Mouse (Mus musculus) myocyte (in vitro differentiated cells): ENCODE results near the gene Plcb1. TPM values are rescaled to one million over a fixed set of nuclear protein-coding genes. Genes with fewer than 3 reads are reported as not detected.

Source experiments
- H3K27me3 ChIP-seq: one replicate; pipeline ENCODE4 v1.6.1; 2011; ENCODE audit not compliant: control insufficient read depth, insufficient read depth, insufficient read length
- H3K36me3 ChIP-seq: one replicate; pipeline ENCODE4 v1.6.1; 2011; ENCODE audit not compliant: control insufficient read depth, insufficient read depth
- H3K4me2 ChIP-seq: one replicate; pipeline ENCODE4 v1.6.1; 2011; ENCODE audit warnings: low read depth, control low read depth
- H3K4me3 ChIP-seq: one replicate; pipeline ENCODE4 v1.5.1; 2011; ENCODE audit warnings: mild to moderate bottlenecking, control low read depth, moderate library complexity
- H3K79me2 ChIP-seq: one replicate; pipeline ENCODE4 v1.6.1; 2011; ENCODE audit not compliant: control insufficient read depth, insufficient read depth
- H3ac ChIP-seq: one replicate; pipeline ENCODE4 v1.6.1; 2011; ENCODE audit not compliant: control insufficient read depth, insufficient read length
- CEBPB ChIP-seq: IDR thresholded peaks from 2 replicates; pipeline ENCODE4 v1.6.1; 2011; ENCODE audit warnings: mild to moderate bottlenecking, moderate library complexity; ENCODE audit not compliant: poor library complexity, insufficient read depth, severe bottlenecking
- E2F4 ChIP-seq: IDR thresholded peaks from one replicate; pipeline ENCODE4 v1.6.1; 2011; ENCODE audit warnings: mild to moderate bottlenecking, control low read depth, moderate library complexity; ENCODE audit not compliant: insufficient read depth
- MAX ChIP-seq: IDR thresholded peaks from one replicate; pipeline ENCODE4 v1.6.1; 2011; ENCODE audit warnings: low read depth, mild to moderate bottlenecking, control low read depth
- MYOD1 ChIP-seq, 3 experiments: IDR thresholded peaks; one replicate each; pipeline ENCODE4 v1.6.1; 2011; ENCODE audit warnings: control low read depth in 2 of 3, low read depth in 2 of 3, mild to moderate bottlenecking in 2 of 3, moderate library complexity in 1 of 3; ENCODE audit not compliant: insufficient read length in 2 of 3, control insufficient read depth in 1 of 3
- MYOG ChIP-seq, 3 experiments: IDR thresholded peaks; one replicate each; pipeline ENCODE4 v1.6.1; 2011; ENCODE audit warnings: control low read depth in 2 of 3, low read depth in 2 of 3, mild to moderate bottlenecking in 2 of 3; ENCODE audit not compliant: insufficient read length in 2 of 3, control insufficient read depth in 1 of 3, insufficient read depth in 1 of 3
- POLR2A ChIP-seq: IDR thresholded peaks from one replicate; pipeline ENCODE4 v1.6.1; 2011; ENCODE audit warnings: low read depth, mild to moderate bottlenecking, control low read depth, moderate library complexity; ENCODE audit not compliant: insufficient read length
- POLR2AphosphoS2 ChIP-seq: IDR thresholded peaks from one replicate; pipeline ENCODE4 v1.6.1; 2011; ENCODE audit warnings: low read depth, control low read depth; ENCODE audit not compliant: insufficient read length
- REST ChIP-seq: IDR thresholded peaks from one replicate; pipeline ENCODE4 v1.6.1; 2011; ENCODE audit warnings: mild to moderate bottlenecking, control low read depth, moderate library complexity; ENCODE audit not compliant: insufficient read depth, insufficient read length
- SRF ChIP-seq: IDR thresholded peaks from one replicate; pipeline ENCODE4 v1.6.1; 2011; ENCODE audit warnings: low read depth; ENCODE audit not compliant: control insufficient read depth, insufficient read length
- TCF12 ChIP-seq: IDR thresholded peaks from one replicate; pipeline ENCODE4 v1.6.1; 2011; ENCODE audit warnings: mild to moderate bottlenecking, control low read depth; ENCODE audit not compliant: poor library complexity, insufficient read depth, severe bottlenecking
- TCF3 ChIP-seq: IDR thresholded peaks from one replicate; pipeline ENCODE4 v1.6.1; 2011; ENCODE audit warnings: low read depth, control low read depth; ENCODE audit not compliant: insufficient read length
- USF1 ChIP-seq: IDR thresholded peaks from one replicate; pipeline ENCODE4 v1.6.1; 2011; ENCODE audit warnings: low read depth, mild to moderate bottlenecking, control low read depth, moderate library complexity
- polyA plus RNA-seq: library from polyadenylated mRNA; unstranded; fragments of >200 nt; fragmentation: generic; extraction: Trizol; gene quantifications from one replicate; pipeline ENCODE4 v1.2.1, GENCODE M21; 2012; ENCODE audit warnings: missing spikeins

Gene Plcb1
- polyA plus RNA-seq, 1 experiment: 0.76 TPM

DNA sequence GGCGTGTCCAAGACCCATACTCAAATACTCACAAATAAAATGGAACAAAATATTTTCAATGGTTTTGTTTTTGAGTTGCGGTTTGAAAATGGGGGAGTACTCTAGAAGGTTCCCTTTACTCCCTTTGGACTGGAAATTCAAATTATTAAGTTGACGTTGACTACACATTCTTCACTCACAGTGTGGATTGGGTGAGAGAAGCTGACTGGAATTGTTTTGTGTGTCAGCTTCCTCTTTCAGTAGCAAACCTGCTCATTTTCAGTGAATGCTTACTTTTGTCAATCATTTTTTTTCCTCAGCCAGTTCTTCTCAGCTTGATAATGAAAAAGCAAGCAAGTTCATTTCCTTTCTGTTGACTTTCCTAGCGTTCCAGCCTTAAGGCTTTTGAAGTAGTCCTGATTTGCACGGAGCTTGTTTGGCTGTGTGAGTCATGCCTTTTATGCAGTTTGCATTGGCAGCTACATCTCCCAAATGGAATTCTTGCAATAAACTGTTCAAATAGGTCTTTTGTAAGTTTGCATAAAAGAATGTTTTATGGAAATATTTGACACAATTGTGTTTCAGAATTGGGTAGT is 306.8 kb downstream of the Plcb1 start:
- Histone ChIP-seq H3ac (no peak overlapping the region), H3K4me3 (no peak overlapping the region), H3K27me3 (no peaks in the 10 kb centered on the region), H3K4me2 (peak overlapping the region; percentile 43), H3K79me2 (no peaks in the 10 kb centered on the region), H3K36me3 (no peaks in the 10 kb centered on the region)
- TF ChIP-seq POLR2A: no peak
- no peak for TF ChIP-seq POLR2AphosphoS2
- no peak for TF ChIP-seq TCF12
- TF ChIP-seq E2F4: no peak
- TF ChIP-seq TCF3: no peak
- no peak for TF ChIP-seq MAX
- no peak for TF ChIP-seq REST
- TF ChIP-seq CEBPB: no peak

GRCm38 (mm10) chr2:135101292-135101691 is 315.4 kb downstream of the Plcb1 start:
- no peak for TF ChIP-seq POLR2A
- no peak for TF ChIP-seq CEBPB
- no peak for TF ChIP-seq USF1
- no peak for TF ChIP-seq MAX
- no peak for TF ChIP-seq TCF3
- no peak for TF ChIP-seq MYOD1 (IDR thresholded peaks at IDR 0.05; ENCODE audit: control insufficient read depth in 1 of 3, insufficient read length in 2 of 3, low read depth in 2 of 3)
- no peak for TF ChIP-seq E2F4
- TF ChIP-seq SRF: no peak
- no peak for TF ChIP-seq TCF12
- no peak for TF ChIP-seq REST
- no peak for TF ChIP-seq MYOG (IDR thresholded peaks at IDR 0.05; ENCODE audit: control insufficient read depth in 1 of 3, insufficient read depth in 1 of 3, insufficient read length in 2 of 3, low read depth in 2 of 3)
- TF ChIP-seq POLR2AphosphoS2: no peak

DNA sequence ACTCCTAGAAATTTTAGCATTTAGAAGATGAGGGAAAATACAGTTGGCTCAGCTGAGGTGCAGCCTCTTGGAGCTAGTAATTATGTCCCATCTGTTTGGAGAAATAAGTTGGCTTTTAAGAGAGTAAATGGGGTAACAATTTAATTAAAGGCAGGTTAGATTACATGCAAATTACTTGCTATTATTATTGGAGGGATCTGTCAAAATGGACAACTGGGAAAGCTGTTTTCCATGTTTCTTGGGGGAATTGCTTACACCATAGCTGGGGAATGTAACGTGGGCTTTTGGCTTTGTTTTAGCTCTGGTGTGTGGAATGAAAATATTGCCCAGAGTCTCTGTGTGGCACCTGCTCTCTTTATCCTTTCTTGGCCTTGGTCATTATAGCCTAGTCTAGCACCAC is 316.1 kb downstream of the Plcb1 start:
- no peaks in the 10 kb centered on the region for H3K79me2 ChIP-seq
- no peak overlapping the region for H3K4me3 ChIP-seq
- no peak overlapping the region for H3K4me2 ChIP-seq
- TF ChIP-seq TCF3 (no peak), POLR2AphosphoS2 (no peak), POLR2A (no peak), SRF (no peak), MAX (no peak), USF1 (no peak), TCF12 (no peak), REST (no peak), MYOD1 (IDR thresholded peaks at IDR 0.05; ENCODE audit: control insufficient read depth in 1 of 3, insufficient read length in 2 of 3, low read depth in 2 of 3) (no peak), MYOG (IDR thresholded peaks at IDR 0.05; ENCODE audit: control insufficient read depth in 1 of 3, insufficient read depth in 1 of 3, insufficient read length in 2 of 3, low read depth in 2 of 3) (no peak), CEBPB (no peak), E2F4 (no peak)
- no peaks in the 10 kb centered on the region for H3K36me3 ChIP-seq
- H3K27me3 ChIP-seq: no peaks in the 10 kb centered on the region
- no peak overlapping the region for H3ac ChIP-seq

More at GRCm38 (mm10) chr2:135101292-135101691, 315.4 kb downstream of the Plcb1 start:
- no peaks in the 10 kb centered on the region for H3K79me2 ChIP-seq
- H3ac ChIP-seq: no peak overlapping the region
- H3K4me3 ChIP-seq: no peak overlapping the region
- H3K27me3 ChIP-seq: no peaks in the 10 kb centered on the region
- H3K36me3 ChIP-seq: no peaks in the 10 kb centered on the region
- H3K4me2 ChIP-seq: no peak overlapping the region

DNA sequence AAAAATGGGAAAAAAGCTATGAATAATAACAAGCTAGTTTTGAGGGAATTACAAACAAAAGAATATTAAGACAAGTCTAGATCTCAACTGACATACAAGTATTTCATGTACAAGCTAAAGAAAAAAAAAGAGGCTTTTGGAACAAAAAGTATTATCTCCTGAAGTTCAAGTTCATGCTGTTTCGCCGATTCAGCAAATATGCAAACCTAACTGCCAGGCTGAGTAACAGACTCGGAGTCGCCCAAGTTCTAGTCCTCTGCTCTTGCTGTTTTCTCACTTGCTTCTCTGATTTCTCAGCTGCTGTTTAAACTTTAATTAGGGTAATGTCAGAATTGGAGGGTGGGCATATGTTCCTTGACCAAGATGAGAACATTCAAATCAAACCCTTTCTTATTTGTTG is 320.8 kb downstream of the Plcb1 start:
- no peaks in the 10 kb centered on the region for H3K27me3 ChIP-seq
- TF ChIP-seq SRF (no peak), REST (no peak), USF1 (no peak), MAX (no peak), MYOG (IDR thresholded peaks at IDR 0.05; ENCODE audit: control insufficient read depth in 1 of 3, insufficient read depth in 1 of 3, insufficient read length in 2 of 3, low read depth in 2 of 3) (no peak), TCF12 (no peak), MYOD1 (IDR thresholded peaks at IDR 0.05; ENCODE audit: control insufficient read depth in 1 of 3, insufficient read length in 2 of 3, low read depth in 2 of 3) (no peak), POLR2AphosphoS2 (no peak), E2F4 (no peak), TCF3 (no peak), CEBPB (no peak), POLR2A (no peak)
- H3K4me2 ChIP-seq: no peak overlapping the region
- H3K36me3 ChIP-seq: no peaks in the 10 kb centered on the region
- no peak overlapping the region for H3ac ChIP-seq
- H3K79me2 ChIP-seq: no peaks in the 10 kb centered on the region
- no peak overlapping the region for H3K4me3 ChIP-seq
